Mouse (Mus musculus): ENCODE measurements around the gene Gm17606. TPM values are rescaled to one million over a fixed set of nuclear protein-coding genes. Genes with fewer than 3 reads are reported as not detected.

The Gm17606 gene
- not detected in 2 replicates for polyA plus RNA-seq (2012; rRNA removed)

GRCm38 (mm10) chr14:54640946-54641304 is at the start of gene Gm17606:
Gene Gm17606 (plus strand): TSS chr14:54640952.

GRCm38 (mm10) chr14:54605752-54606321 is 34.9 kb upstream of the Gm17606 start, which contains the start of gene 4931414P19Rik:
Gene 4931414P19Rik (minus strand): TSS chr14:54605993.

GRCm38 (mm10) chr14:54617897-54618365 is 22.8 kb upstream of the Gm17606 start, which contains the start of gene Psmb5:
Gene Psmb5 (minus strand): TSS chr14:54618022.

GRCm38 (mm10) chr14:54621133-54621532 is 19.6 kb upstream of the Gm17606 start, which contains the start of gene Psmb11:
Gene Psmb11 (plus strand): TSS chr14:54621433.

GRCm38 (mm10) chr14:54641305-54641969 is 685 bp downstream of the Gm17606 start, which contains the start of gene Cdh24:
Gene Cdh24 (minus strand): TSS chr14:54641364.

GRCm38 (mm10) chr14:54686063-54686521 is 45.3 kb downstream of the Gm17606 start, which contains the start of gene 1700123O20Rik:
Gene 1700123O20Rik (plus strand): TSS chr14:54686216.

GRCm38 (mm10) chr14:54686522-54687143 is 45.9 kb downstream of the Gm17606 start, which contains the start of gene Acin1:
Gene Acin1 (minus strand): TSS chr14:54686931.

Other genes starting within 250 kb of the Gm17606 start
- gene Slc7a7, start 223.2 kb upstream of the Gm17606 start, polyA plus RNA-seq (2012; rRNA removed): 5.7 and 7.1 TPM in 2 replicates
- gene Mrpl52, start 214.0 kb upstream of the Gm17606 start, polyA plus RNA-seq (2012; rRNA removed): 255 and 291 TPM in 2 replicates
- 90.9 and 146 TPM in 2 replicates for gene Mmp14, start 209.3 kb upstream of the Gm17606 start, polyA plus RNA-seq (2012; rRNA removed)
- 31.8 and 38.1 TPM in 2 replicates for gene Lrp10, start 176.8 kb upstream of the Gm17606 start, polyA plus RNA-seq (2012; rRNA removed)
- 20.9 and 22.1 TPM in 2 replicates for gene Rem2, start 164.9 kb upstream of the Gm17606 start, polyA plus RNA-seq (2012; rRNA removed)
- 86.0 and 93.6 TPM in 2 replicates for gene Prmt5, start 123.4 kb upstream of the Gm17606 start, polyA plus RNA-seq (2012; rRNA removed)
- gene Haus4, start 86.3 kb upstream of the Gm17606 start, polyA plus RNA-seq (2012; rRNA removed): 19.3 and 21.2 TPM in 2 replicates
- gene Ajuba, start 63.4 kb upstream of the Gm17606 start, polyA plus RNA-seq (2012; rRNA removed): 18.8 and 22.4 TPM in 2 replicates
- 12.6 and 15.1 TPM in 2 replicates for gene 4931414P19Rik, start 35.0 kb upstream of the Gm17606 start, polyA plus RNA-seq (2012; rRNA removed)
- gene Psmb5, start 22.9 kb upstream of the Gm17606 start, polyA plus RNA-seq (2012; rRNA removed): 256 and 274 TPM in 2 replicates
- gene Psmb11, start 19.5 kb upstream of the Gm17606 start, polyA plus RNA-seq (2012; rRNA removed): 0.06 and 0.39 TPM in 2 replicates
- 58.5 and 72.3 TPM in 2 replicates for gene Cdh24, start 412 bp downstream of the Gm17606 start, polyA plus RNA-seq (2012; rRNA removed)
- 70.3 and 72.1 TPM in 2 replicates for gene 1700123O20Rik, start 45.3 kb downstream of the Gm17606 start, polyA plus RNA-seq (2012; rRNA removed)
- gene Acin1, start 46.0 kb downstream of the Gm17606 start, polyA plus RNA-seq (2012; rRNA removed): 356 and 358 TPM in 2 replicates
- 0.09 and 0.20 TPM in 2 replicates for gene Gm29776, start 57.9 kb downstream of the Gm17606 start, polyA plus RNA-seq (2012; rRNA removed)
- 0.16 and 0.17 TPM in 2 replicates for gene Cebpe, start 71.2 kb downstream of the Gm17606 start, polyA plus RNA-seq (2012; rRNA removed)
- gene Slc7a8, start 141.0 kb downstream of the Gm17606 start, polyA plus RNA-seq (2012; rRNA removed): 9.6 and 9.9 TPM in 2 replicates
- not detected in 2 replicates for gene Rnf212b, start 173.2 kb downstream of the Gm17606 start, polyA plus RNA-seq (2012; rRNA removed)
- gene Homez, start 230.0 kb downstream of the Gm17606 start, polyA plus RNA-seq (2012; rRNA removed): 8.5 and 9.0 TPM in 2 replicates
- 14.7 and 18.0 TPM in 2 replicates for gene Ppp1r3e, start 236.6 kb downstream of the Gm17606 start, polyA plus RNA-seq (2012; rRNA removed)
- gene Bcl2l2, start 242.4 kb downstream of the Gm17606 start, polyA plus RNA-seq (2012; rRNA removed): 47.4 and 48.0 TPM in 2 replicates
- gene Gm20521, start 242.5 kb downstream of the Gm17606 start, polyA plus RNA-seq (2012; rRNA removed): 0.39 and 0.41 TPM in 2 replicates

Measured in central nervous system, embryonic 14 days (tissue).